Mouse (Mus musculus) G1E (cell line): Measurements from ENCODE around the gene Lsm14b. TPM values are rescaled to one million over a fixed set of nuclear protein-coding genes. Genes with fewer than 3 reads are reported as not detected.

ENCODE experiments used
- ATAC-seq: 2 replicates; pipeline ENCODE4 v1.8.0; 2016; ENCODE audit warnings: mild to moderate bottlenecking; ENCODE audit not compliant: insufficient number of reproducible peaks, poor library complexity, low FRiP score, severe bottlenecking; ENCODE audit errors: extremely low read depth
- DNase-seq: peaks from one replicate; pipeline ENCODE4 v3.0.0; 2012; ENCODE audit warnings: low spot score
- H3K27me3 ChIP-seq: 2 replicates; pipeline ENCODE4 v1.6.1; 2012; ENCODE audit warnings: mild to moderate bottlenecking, low read length, inconsistent platforms; ENCODE audit not compliant: insufficient read depth
- H3K36me3 ChIP-seq: replicated peaks from 2 replicates; pipeline ENCODE3; 2012; ENCODE audit warnings: mild to moderate bottlenecking, inconsistent platforms
- H3K4me1 ChIP-seq: 2 replicates; pipeline ENCODE4 v1.6.1; 2012; ENCODE audit warnings: low read depth, low read length, inconsistent platforms, mixed read lengths; ENCODE audit not compliant: insufficient read depth
- H3K4me3 ChIP-seq: 2 replicates; pipeline ENCODE4 v1.5.1; 2012; ENCODE audit warnings: low read depth, mild to moderate bottlenecking, inconsistent platforms, low read length, moderate library complexity, mixed read lengths
- H3K9me3 ChIP-seq: replicated peaks from 2 replicates; pipeline ENCODE4 v1.6.1; 2012; ENCODE audit warnings: inconsistent platforms
- CTCF ChIP-seq: IDR thresholded peaks from 2 replicates; pipeline ENCODE4 v1.5.1; 2012; ENCODE audit warnings: low read depth, low read length, inconsistent platforms, mixed read lengths
- GATA1 ChIP-seq: IDR thresholded peaks from 2 replicates; pipeline ENCODE4 v1.6.1; 2012; ENCODE audit warnings: borderline replicate concordance, low read length, inconsistent platforms, mixed read lengths
- GATA2 ChIP-seq: IDR thresholded peaks from 2 replicates; pipeline ENCODE4 v1.6.1; 2012; ENCODE audit warnings: low read depth, low read length, inconsistent platforms, borderline replicate concordance
- POLR2AphosphoS5 ChIP-seq: IDR thresholded peaks from 2 replicates; pipeline ENCODE4 v1.6.1; 2012; ENCODE audit warnings: low read depth, low read length, inconsistent platforms; ENCODE audit not compliant: insufficient replicate concordance
- TAL1 ChIP-seq: conservative IDR thresholded peaks from 2 replicates; pipeline ENCODE4 v1.6.1; 2012; ENCODE audit warnings: low read depth, low read length, inconsistent platforms, mixed read lengths
- polyA plus RNA-seq: library from polyadenylated mRNA; stranded (reverse); fragments of >175 nt; gene quantifications from 2 replicates; pipeline ENCODE4 v1.2.3, GENCODE M21; 2012
- total RNA-seq, 2 experiments: library from RNA; stranded (forward) in 1 of 2; stranded (reverse) in 1 of 2; fragments of 200-1000 nt in 1 of 2; fragments of >200 nt in 1 of 2; fragmentation: Nextera tagmentation in 1 of 2; gene quantifications; 2 replicates each; pipeline ENCODE4 v1.2.3; 2014 to 2017

Lsm14b gene
- total and polyA plus RNA-seq, 3 experiments = 27.5 to 44.4 (median 41.1) TPM

- DNase-seq (no peak), ATAC-seq (peak; percentile 41; the same call in 1 of the 2 replicates)
- Histone ChIP-seq H3K36me3 (peaks cover 51% of the 10 kb centered on the region), H3K27me3 (no peaks in the 10 kb centered on the region), H3K4me1 (peaks cover 24% of the 10 kb centered on the region), H3K9me3 (no peaks in the 10 kb centered on the region), H3K4me3 (peak overlapping the region; percentile 79)
- TF ChIP-seq GATA1 = no peak
- TF ChIP-seq TAL1 = no peak
- no peak for TF ChIP-seq POLR2AphosphoS5
- no peak for TF ChIP-seq GATA2
- no peak for TF ChIP-seq CTCF
Observed at GRCm38 (mm10) chr2:180069770-180070480, 45.1 kb downstream of the Lsm14b start.

GRCm38 (mm10) chr2:180070481-180071453, 46.0 kb downstream of the Lsm14b start, which contains the start of gene Mtg2:
Gene Mtg2 (plus strand): TSS chr2:180070588.
- ATAC-seq (peak; percentile 80), DNase-seq (peak; percentile 94)
- Histone ChIP-seq H3K36me3 (peaks cover 59% of the 10 kb centered on the region), H3K27me3 (no peaks in the 10 kb centered on the region), H3K4me1 (peaks cover 26% of the 10 kb centered on the region), H3K4me3 (peak within 1 kb of the TSS; percentile 79), H3K9me3 (no peaks in the 10 kb centered on the region)
- no peak for TF ChIP-seq TAL1
- TF ChIP-seq GATA1 = no peak
- TF ChIP-seq POLR2AphosphoS5 = no peak
- TF ChIP-seq GATA2 = no peak
- TF ChIP-seq CTCF = no peak

- Histone ChIP-seq H3K36me3 (peaks cover 63% of the 10 kb centered on the region), H3K4me3 (no peak overlapping the region; the same call in 1 of the 2 replicates)
Observed at GRCm38 (mm10) chr2:180071671-180072070, 46.9 kb downstream of the Lsm14b start.

GRCm38 (mm10) chr2:180072886-180073285, 48.1 kb downstream of the Lsm14b start:
- H3K36me3 ChIP-seq = peaks cover 65% of the 10 kb centered on the region
- H3K4me1 ChIP-seq = peaks cover 26% of the 10 kb centered on the region
- ATAC-seq (no peak), DNase-seq (no peak)
- no peak overlapping the region for H3K4me3 ChIP-seq
- H3K9me3 ChIP-seq = no peaks in the 10 kb centered on the region
- TF ChIP-seq CTCF = no peak
- TF ChIP-seq TAL1 = no peak
- TF ChIP-seq GATA1 = no peak
- TF ChIP-seq POLR2AphosphoS5 = no peak
- TF ChIP-seq GATA2 = no peak
- no peaks in the 10 kb centered on the region for H3K27me3 ChIP-seq

More at GRCm38 (mm10) chr2:180071671-180072070, 46.9 kb downstream of the Lsm14b start:
- Histone ChIP-seq H3K4me1 (peaks cover 26% of the 10 kb centered on the region), H3K27me3 (no peaks in the 10 kb centered on the region), H3K9me3 (no peaks in the 10 kb centered on the region)
- TF ChIP-seq GATA1 (no peak), CTCF (no peak)
- DNase-seq (no peak), ATAC-seq (no peak)

GRCm38 (mm10) chr2:180077622-180078021, 52.8 kb downstream of the Lsm14b start:
- TF ChIP-seq TAL1 = no peak
- TF ChIP-seq CTCF = no peak
- TF ChIP-seq POLR2AphosphoS5 = no peak
- TF ChIP-seq GATA2 = no peak
- no peak for TF ChIP-seq GATA1
- ATAC-seq (no peak), DNase-seq (no peak)
- peaks cover 87% of the 10 kb centered on the region for H3K36me3 ChIP-seq
- H3K4me3 ChIP-seq = no peak overlapping the region
- no peaks in the 10 kb centered on the region for H3K9me3 ChIP-seq
- H3K27me3 ChIP-seq = no peaks in the 10 kb centered on the region
- peaks cover 11% of the 10 kb centered on the region for H3K4me1 ChIP-seq

GRCm38 (mm10) chr2:180080680-180081079, 55.9 kb downstream of the Lsm14b start:
- H3K4me1 ChIP-seq = peaks cover 5% of the 10 kb centered on the region
- H3K36me3 ChIP-seq = peaks cover 88% of the 10 kb centered on the region
- no peaks in the 10 kb centered on the region for H3K27me3 ChIP-seq
- no peak overlapping the region for H3K4me3 ChIP-seq
- DNase-seq = no peak
- H3K9me3 ChIP-seq = no peaks in the 10 kb centered on the region
- ATAC-seq = no peak
- TF ChIP-seq TAL1 (no peak), GATA2 (no peak), POLR2AphosphoS5 (no peak), CTCF (no peak), GATA1 (no peak)
